Mouse (Mus musculus) right cerebral cortex, adult 18-20 months (tissue): ENCODE results near the gene Ttll5.
A peak's percentile ranks its signal among the peaks of the same experiment; 100 is the strongest.

Source experiments
- DNase-seq: peaks from one replicate; pipeline ENCODE4 v3.0.0; 2022; ENCODE audit warnings: mixed read lengths

Ttll5 gene

GRCm38 (mm10) chr12:86064796-86065195, 240.3 kb downstream of the Ttll5 start:
- DNase-seq: no peak

- DNase-seq: no peak
Measured at GRCm38 (mm10) chr12:86071432-86071831, 247.0 kb downstream of the Ttll5 start.

- DNase-seq: peak; percentile 31
Measured at GRCm38 (mm10) chr12:86074681-86075080, 250.2 kb downstream of the Ttll5 start.

- DNase-seq: no peak
Measured at GRCm38 (mm10) chr12:86075358-86075757, 250.9 kb downstream of the Ttll5 start.

GRCm38 (mm10) chr12:86076321-86076901, 252.0 kb downstream of the Ttll5 start:
- peak; percentile 60 for DNase-seq

GRCm38 (mm10) chr12:86077322-86077721, 252.9 kb downstream of the Ttll5 start:
- no peak for DNase-seq

GRCm38 (mm10) chr12:86077736-86078135, 253.3 kb downstream of the Ttll5 start:
- no peak for DNase-seq

GRCm38 (mm10) chr12:86078176-86078552, 253.7 kb downstream of the Ttll5 start:
- no peak for DNase-seq

- peak; percentile 58 for DNase-seq
Measured at GRCm38 (mm10) chr12:86078553-86079201, 254.2 kb downstream of the Ttll5 start, which contains the start of gene Tgfb3. Gene Tgfb3, minus strand, starts transcription at chr12:86079041.

GRCm38 (mm10) chr12:86079202-86079667, 254.8 kb downstream of the Ttll5 start:
- peak; percentile 93 for DNase-seq

GRCm38 (mm10) chr12:86082481-86083012, 258.1 kb downstream of the Ttll5 start, which contains the start of gene Ift43:
Gene Ift43, plus strand, starts transcription at chr12:86082541.
- DNase-seq: peak; percentile 87

GRCm38 (mm10) chr12:86085873-86086272, 261.4 kb downstream of the Ttll5 start:
- DNase-seq: peak; percentile 81

GRCm38 (mm10) chr12:86086550-86086949, 262.1 kb downstream of the Ttll5 start:
- peak; percentile 49 for DNase-seq

GRCm38 (mm10) chr12:86088042-86088441, 263.6 kb downstream of the Ttll5 start:
- no peak for DNase-seq

GRCm38 (mm10) chr12:86090764-86091163, 266.3 kb downstream of the Ttll5 start:
- DNase-seq: peak; percentile 39

- DNase-seq: no peak
Measured at GRCm38 (mm10) chr12:86091601-86092132, 267.2 kb downstream of the Ttll5 start.

GRCm38 (mm10) chr12:86094075-86094474, 269.6 kb downstream of the Ttll5 start:
- DNase-seq: no peak

- DNase-seq: no peak
Measured at GRCm38 (mm10) chr12:86095806-86096205, 271.3 kb downstream of the Ttll5 start.

- no peak for DNase-seq
Measured at GRCm38 (mm10) chr12:86097781-86098180, 273.3 kb downstream of the Ttll5 start.

GRCm38 (mm10) chr12:86100711-86101110, 276.3 kb downstream of the Ttll5 start:
- no peak for DNase-seq

GRCm38 (mm10) chr12:86102686-86103085, 278.2 kb downstream of the Ttll5 start:
- no peak for DNase-seq

GRCm38 (mm10) chr12:86103391-86103790, 278.9 kb downstream of the Ttll5 start:
- peak; percentile 59 for DNase-seq

- no peak for DNase-seq
Measured at GRCm38 (mm10) chr12:86103852-86104251, 279.4 kb downstream of the Ttll5 start.

- no peak for DNase-seq
Measured at GRCm38 (mm10) chr12:86104297-86104696, 279.8 kb downstream of the Ttll5 start.
